In the genomic region with DNA sequence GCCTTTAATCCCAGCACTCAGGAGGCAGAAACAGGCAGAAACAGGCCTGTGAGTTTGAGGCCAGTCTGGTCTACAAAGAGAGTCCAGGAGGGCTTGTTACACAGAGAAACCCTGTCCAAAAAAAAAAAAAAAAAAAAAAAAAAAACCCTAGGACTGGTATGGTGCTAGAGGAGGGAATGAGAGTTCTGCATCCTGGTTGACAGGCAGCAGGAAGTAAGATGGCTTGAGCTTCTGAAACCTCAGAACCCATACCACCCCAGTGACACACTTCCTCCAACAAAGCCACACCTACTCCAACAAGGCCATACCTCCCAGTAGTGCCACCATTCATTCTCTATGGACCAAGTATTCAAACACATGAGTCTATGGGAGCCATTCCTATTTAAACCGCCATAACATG, we compare ENCODE assay signal across 19 mouse cellular contexts.
"Had no signal": no experiment of that assay in that cellular context is flagged by ENCODE, and none has a peak within 500 bp of the region (broad histone marks: within the 10 kb centered on the region; RNA-seq: fewer than 3 reads in every experiment).

No protein-coding gene starts in this region.

- H3K9ac ChIP-seq: kidney, embryonic 15.5 days; liver, embryonic 13.5 days; midbrain, embryonic 13.5 days; neural tube, embryonic 12.5 days; neural tube, embryonic 15.5 days; stomach, embryonic 15.5 days had no signal

- H3K9me3 ChIP-seq: kidney, embryonic 15.5 days; liver, embryonic 13.5 days; neural tube, embryonic 15.5 days; stomach, embryonic 15.5 days had no signal

- H3K4me3 ChIP-seq: kidney, embryonic 15.5 days; left cerebral cortex, adult 2 months; liver, embryonic 13.5 days; megakaryocyte, embryonic 14.5 days; midbrain, embryonic 10.5 days; neural tube, embryonic 12.5 days; stomach, embryonic 15.5 days had no signal

- H3K27me3 ChIP-seq: kidney, embryonic 15.5 days; liver, embryonic 13.5 days; megakaryocyte, embryonic 14.5 days; midbrain, embryonic 13.5 days; neural tube, embryonic 12.5 days; neural tube, embryonic 15.5 days; stomach, embryonic 15.5 days had no signal

- H3K36me3 ChIP-seq: kidney, embryonic 15.5 days; liver, embryonic 13.5 days; midbrain, embryonic 10.5 days; midbrain, embryonic 13.5 days; neural tube, embryonic 12.5 days; neural tube, embryonic 15.5 days; stomach, embryonic 15.5 days had no signal

- H3K27ac ChIP-seq: kidney, embryonic 15.5 days; left cerebral cortex, adult 2 months; liver, embryonic 13.5 days; midbrain, embryonic 10.5 days; midbrain, embryonic 13.5 days; neural tube, embryonic 12.5 days; neural tube, embryonic 15.5 days; stomach, embryonic 15.5 days had no signal

- DNase-seq: kidney, adult 8-10 months; kidney, postnatal 10 days; kidney, postnatal 36 days; layer of hippocampus, postnatal 36 days; liver, embryonic 13.5 days; lung, adult 2 months; lung, postnatal 14 days; right cerebral cortex, adult 18-20 months; right cerebral cortex, postnatal 14 days; right cerebral cortex, postnatal 4 days; thymus, postnatal 25 days had no signal
